Mouse (Mus musculus) limb, embryonic 11.5 days (tissue): ENCODE results near the gene Zbed5. TPM values are rescaled to one million over a fixed set of nuclear protein-coding genes. Genes with fewer than 3 reads are reported as not detected.

Source experiments
- ATAC-seq: fragments of 200-750 bp; cut with Nextera tagmentation; 2 replicates; pipeline ENCODE4 v1.8.0; 2017; ENCODE audit warnings: low read depth; ENCODE audit not compliant: insufficient number of reproducible peaks, low FRiP score, low TSS enrichment
- DNase-seq: peaks from one replicate; pipeline ENCODE4 v3.0.0-alpha.2; 2015; ENCODE audit warnings: low spot score
- H3K27ac ChIP-seq: fragments of 300-500 bp; sonication (generic); replicated peaks from 2 replicates; pipeline ENCODE4 v1.5.1; 2014; ENCODE audit warnings: low read depth, mild to moderate bottlenecking, low read length
- H3K27me3 ChIP-seq: fragments of 300-500 bp; sonication (generic); 2 replicates; pipeline ENCODE4 v1.6.1; 2014; ENCODE audit warnings: mild to moderate bottlenecking, low read length, mixed read lengths; ENCODE audit not compliant: control insufficient read depth, insufficient read depth
- H3K36me3 ChIP-seq: fragments of 300-500 bp; sonication (generic); 2 replicates; pipeline ENCODE4 v1.6.1; 2014; ENCODE audit warnings: mild to moderate bottlenecking, low read length, moderate library complexity, mixed read lengths; ENCODE audit not compliant: control insufficient read depth, insufficient read depth
- H3K4me1 ChIP-seq: fragments of 300-500 bp; sonication (generic); 2 replicates; pipeline ENCODE4 v1.6.1; 2014; ENCODE audit warnings: low read length, mixed read lengths; ENCODE audit not compliant: control insufficient read depth, insufficient read depth
- H3K4me2 ChIP-seq: fragments of 300-500 bp; sonication (generic); 2 replicates; pipeline ENCODE4 v1.6.1; 2014; ENCODE audit warnings: low read depth, mild to moderate bottlenecking, moderate library complexity; ENCODE audit not compliant: severe bottlenecking
- H3K4me3 ChIP-seq: fragments of 300-500 bp; sonication (generic); 2 replicates; pipeline ENCODE4 v1.5.1; 2014; ENCODE audit warnings: low read depth, low read length
- H3K9ac ChIP-seq: fragments of 300-500 bp; sonication (generic); 2 replicates; pipeline ENCODE4 v1.6.1; 2014; ENCODE audit warnings: mild to moderate bottlenecking, low read length
- H3K9me3 ChIP-seq: fragments of 300-500 bp; sonication (generic); 2 replicates; pipeline ENCODE4 v1.6.1; 2016; ENCODE audit warnings: low read length; ENCODE audit not compliant: control insufficient read depth
- WGBS: fragments of 180-500 bp; shearing (Covaris S2); extraction: QIAGEN DNeasy Blood & Tissue Kit; methylation state at CpG from one replicate; pipeline ENCODE4 v1.1.7; 2014; 5-methylcytosine and 5-hydroxymethylcytosine counted together
- polyA plus RNA-seq: library from polyadenylated mRNA; unstranded; fragments of >200 nt; fragmentation: Nextera tagmentation; extraction: Ambion mirVana; gene quantifications from 2 replicates; pipeline ENCODE4 v1.2.1, GENCODE M21; 2014

Zbed5 gene
- polyA plus RNA-seq, 1 experiment from 2014 or later = 12.2 TPM

DNA sequence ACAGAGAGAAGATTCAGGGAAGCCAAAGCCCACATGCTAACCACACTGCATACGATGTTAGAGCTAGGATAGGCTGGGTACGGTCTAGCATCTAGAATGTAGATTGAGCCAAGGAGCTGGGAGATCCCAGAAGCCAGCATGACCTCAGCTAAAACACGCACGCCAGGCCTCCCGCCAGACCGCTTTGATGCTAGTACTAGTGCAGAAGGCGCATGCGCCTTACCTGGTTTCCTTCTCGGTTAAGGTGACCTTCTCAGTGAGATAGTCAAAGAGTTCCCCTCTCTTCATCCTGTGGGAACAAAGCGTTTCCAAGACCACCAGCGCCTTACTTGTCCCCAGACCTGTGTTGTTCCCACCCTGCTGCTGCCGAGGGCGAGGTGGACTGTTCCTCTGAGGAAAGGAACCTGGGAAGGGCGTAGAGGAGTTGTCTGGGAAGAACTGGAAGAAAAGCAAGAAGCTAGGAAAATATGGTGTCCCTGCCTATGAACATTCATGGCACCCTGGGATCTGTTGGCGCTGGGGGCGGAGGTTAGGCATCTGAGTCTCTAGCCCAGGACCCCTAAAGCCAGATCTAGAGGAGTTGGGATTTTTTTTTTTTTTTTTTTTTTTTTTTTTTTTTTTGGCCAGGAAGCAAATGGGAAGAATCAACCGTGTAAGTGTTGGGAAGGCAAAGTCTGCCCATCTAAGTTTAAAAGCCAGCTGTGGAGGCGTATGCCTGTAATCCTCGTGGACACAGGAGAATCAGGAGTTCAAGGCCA lies 26.1 kb upstream of the Zbed5 start:
- Histone ChIP-seq H3K27me3 (no peaks in the 10 kb centered on the region), H3K27ac (no peak overlapping the region), H3K36me3 (no peaks in the 10 kb centered on the region), H3K4me2 (no peak overlapping the region), H3K9ac (no peak overlapping the region), H3K9me3 (no peaks in the 10 kb centered on the region), H3K4me3 (no peak overlapping the region), H3K4me1 (no peaks in the 10 kb centered on the region)
- ATAC-seq = no peak
- DNase-seq = no peak
- WGBS = 88% methylated on average over 19 of the region's 19 CpGs

DNA sequence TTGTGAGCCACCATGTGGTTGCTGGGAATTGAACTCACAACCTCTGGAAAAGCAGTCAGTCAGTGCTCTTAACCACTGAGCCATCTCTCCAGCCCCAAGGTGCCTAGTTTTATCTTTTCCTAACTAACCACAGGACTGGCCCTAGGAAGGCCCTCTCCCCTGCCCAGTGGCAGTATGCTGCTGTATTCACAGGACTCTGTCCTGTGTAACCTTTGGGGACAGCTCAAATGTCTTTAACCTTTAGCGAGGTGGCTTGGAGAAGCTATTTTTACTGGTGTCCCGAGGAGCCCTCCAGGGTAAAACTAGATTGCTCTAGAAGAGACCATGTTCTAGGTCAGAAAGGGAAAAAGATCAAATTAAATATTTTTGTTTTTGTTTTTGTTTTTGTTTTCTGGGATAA lies 24.3 kb upstream of the Zbed5 start:
- no peak overlapping the region for H3K9ac ChIP-seq
- no peak overlapping the region for H3K27ac ChIP-seq
- H3K4me2 ChIP-seq = no peak overlapping the region
- no peak for DNase-seq
- H3K36me3 ChIP-seq = no peaks in the 10 kb centered on the region
- no peaks in the 10 kb centered on the region for H3K9me3 ChIP-seq
- 76% methylated on average over 2 of the region's 2 CpGs for WGBS
- H3K4me3 ChIP-seq = no peak overlapping the region
- no peak for ATAC-seq
- H3K27me3 ChIP-seq = no peaks in the 10 kb centered on the region
- no peaks in the 10 kb centered on the region for H3K4me1 ChIP-seq

- DNase-seq (no peak), ATAC-seq (no peak)
- H3K9ac ChIP-seq = no peak overlapping the region
- H3K27me3 ChIP-seq = no peaks in the 10 kb centered on the region
- no peaks in the 10 kb centered on the region for H3K4me1 ChIP-seq
- H3K4me3 ChIP-seq = no peak overlapping the region
- no peaks in the 10 kb centered on the region for H3K36me3 ChIP-seq
- H3K9me3 ChIP-seq = no peaks in the 10 kb centered on the region
- no peak overlapping the region for H3K27ac ChIP-seq
- no peak overlapping the region for H3K4me2 ChIP-seq
- WGBS = 82% methylated on average over 12 of the region's 12 CpGs
These were observed 21.6 kb upstream of the Zbed5 start for GRCm38 (mm10) chr5:129873942-129874341.

DNA sequence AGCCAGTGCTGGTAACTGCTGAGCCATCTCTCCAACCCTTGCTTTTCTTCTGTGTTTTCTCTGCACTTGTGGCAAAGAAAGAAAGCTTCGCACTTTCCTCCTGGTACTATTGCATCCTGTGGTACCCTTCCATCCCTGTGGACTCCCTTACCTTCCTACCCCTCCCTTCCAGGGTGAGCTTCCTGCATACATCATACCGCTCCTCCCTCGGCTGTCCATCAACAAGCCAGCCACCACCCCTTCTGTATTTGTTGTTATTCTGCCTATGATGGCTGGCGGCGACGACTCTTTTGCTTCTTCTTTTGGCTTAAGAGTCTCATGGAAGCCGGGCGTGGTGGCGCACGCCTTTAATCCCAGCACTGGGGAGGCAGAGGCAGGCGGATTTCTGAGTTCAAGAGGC lies 20.4 kb upstream of the Zbed5 start:
- H3K27ac ChIP-seq = no peak overlapping the region
- no peaks in the 10 kb centered on the region for H3K27me3 ChIP-seq
- H3K9me3 ChIP-seq = no peaks in the 10 kb centered on the region
- no peaks in the 10 kb centered on the region for H3K36me3 ChIP-seq
- no peaks in the 10 kb centered on the region for H3K4me1 ChIP-seq
- H3K4me2 ChIP-seq = no peak overlapping the region
- no peak overlapping the region for H3K9ac ChIP-seq
- no peak overlapping the region for H3K4me3 ChIP-seq
- DNase-seq (no peak), ATAC-seq (no peak)
- WGBS = 79% methylated on average over 11 of the region's 11 CpGs

DNA sequence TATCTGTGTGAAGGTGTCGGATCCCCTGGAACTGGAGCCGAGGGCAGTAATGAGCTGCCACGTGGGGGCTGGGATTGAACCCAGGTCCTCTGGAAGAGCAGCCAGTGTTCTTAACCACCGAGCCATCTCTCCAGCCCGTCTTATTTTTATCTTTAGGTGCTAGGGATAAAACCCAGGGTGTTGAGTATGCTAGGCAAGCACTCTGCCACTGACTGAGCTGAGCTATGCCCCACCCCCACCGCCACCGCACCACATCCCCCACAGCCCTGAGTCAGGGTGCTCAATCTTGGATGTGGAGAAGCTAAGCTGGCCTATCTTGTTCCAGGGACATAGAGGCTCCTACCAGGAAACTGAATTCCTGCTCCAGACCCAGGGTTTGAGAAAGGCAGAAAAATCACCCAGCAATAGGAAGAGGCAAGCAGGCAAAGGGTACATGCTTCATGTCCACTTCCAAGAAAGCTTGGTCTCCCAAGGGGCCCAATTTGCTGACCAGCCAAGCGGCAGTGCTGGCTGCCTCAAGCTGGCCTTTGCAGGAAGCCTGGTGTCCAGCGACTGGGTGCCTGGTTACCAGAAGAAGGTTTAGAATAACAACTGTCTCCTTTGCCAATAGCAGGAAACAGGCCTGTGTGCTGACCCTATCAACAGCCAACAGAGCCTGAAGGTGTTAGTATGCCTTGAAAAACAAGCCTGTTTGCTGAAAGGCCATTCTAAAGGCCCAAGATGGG lies 17.6 kb upstream of the Zbed5 start:
- H3K27me3 ChIP-seq = no peaks in the 10 kb centered on the region
- H3K4me1 ChIP-seq = no peaks in the 10 kb centered on the region
- no peak overlapping the region for H3K4me3 ChIP-seq
- 71% methylated on average over 9 of the region's 9 CpGs for WGBS
- H3K9me3 ChIP-seq = no peaks in the 10 kb centered on the region
- H3K36me3 ChIP-seq = peaks cover 8% of the 10 kb centered on the region
- no peak overlapping the region for H3K27ac ChIP-seq
- DNase-seq (no peak), ATAC-seq (no peak)
- H3K4me2 ChIP-seq = no peak overlapping the region
- H3K9ac ChIP-seq = no peak overlapping the region

- no peak overlapping the region for H3K4me3 ChIP-seq
- no peak overlapping the region for H3K27ac ChIP-seq
- no peaks in the 10 kb centered on the region for H3K4me1 ChIP-seq
- H3K9ac ChIP-seq = no peak overlapping the region
- WGBS = 55% methylated on average over 2 of the region's 2 CpGs
- H3K27me3 ChIP-seq = no peaks in the 10 kb centered on the region
- ATAC-seq (no peak), DNase-seq (peak; percentile 53)
- peaks cover 11% of the 10 kb centered on the region for H3K36me3 ChIP-seq
- no peaks in the 10 kb centered on the region for H3K9me3 ChIP-seq
- no peak overlapping the region for H3K4me2 ChIP-seq
These were observed 16.6 kb upstream of the Zbed5 start for GRCm38 (mm10) chr5:129878946-129879345.

GRCm38 (mm10) chr5:129879888-129880287 lies 15.6 kb upstream of the Zbed5 start:
- H3K27ac ChIP-seq = no peak overlapping the region

GRCm38 (mm10) chr5:129886271-129886670 lies 9.3 kb upstream of the Zbed5 start:
- Histone ChIP-seq H3K4me1 (no peaks in the 10 kb centered on the region), H3K4me3 (peak overlapping the region; percentile 68), H3K9me3 (no peaks in the 10 kb centered on the region), H3K36me3 (peaks cover 8% of the 10 kb centered on the region), H3K27me3 (no peaks in the 10 kb centered on the region), H3K4me2 (peak overlapping the region; percentile 74), H3K9ac (peak overlapping the region; percentile 78), H3K27ac (no peak overlapping the region)
- ATAC-seq = no peak
- peak; percentile 38 for DNase-seq
- 43% methylated on average over 10 of the region's 10 CpGs for WGBS

More at GRCm38 (mm10) chr5:129879888-129880287, 15.6 kb upstream of the Zbed5 start:
- ATAC-seq (no peak), DNase-seq (no peak)
- no peak overlapping the region for H3K9ac ChIP-seq
- 76% methylated on average over 3 of the region's 3 CpGs for WGBS
- H3K27me3 ChIP-seq = no peaks in the 10 kb centered on the region
- H3K4me1 ChIP-seq = no peaks in the 10 kb centered on the region
- H3K4me3 ChIP-seq = no peak overlapping the region
- H3K36me3 ChIP-seq = peaks cover 15% of the 10 kb centered on the region
- H3K9me3 ChIP-seq = no peaks in the 10 kb centered on the region
- H3K4me2 ChIP-seq = no peak overlapping the region
